In the genomic region with DNA sequence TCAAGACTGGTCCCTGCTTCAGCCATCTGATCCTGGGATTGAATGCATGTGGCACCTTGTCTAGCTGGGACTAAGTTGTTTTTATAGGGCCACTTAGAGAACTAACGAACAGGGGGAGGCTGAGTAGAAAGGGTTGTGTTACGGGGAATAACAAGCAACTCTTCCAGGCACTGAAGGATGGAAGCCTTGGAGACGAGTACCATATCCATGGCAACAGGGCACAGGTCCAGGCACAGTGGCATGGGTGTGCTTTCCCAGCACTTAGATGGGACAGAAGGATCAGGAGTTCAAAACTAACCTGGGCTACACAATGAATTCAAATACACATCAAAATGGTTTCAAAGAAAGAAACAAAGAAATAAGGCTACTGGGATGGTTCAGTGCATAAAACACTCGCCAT, we compare ENCODE assay signal across 22 mouse cellular contexts. TPM values are rescaled to one million over a fixed set of nuclear protein-coding genes. Genes with fewer than 3 reads are reported as not detected.
A peak's percentile ranks its signal among the peaks of the same experiment; 100 is the strongest.
DNase-seq lines count a peak whose midpoint lies in the region; ATAC-seq and TF ChIP-seq lines count a peak whose summit lies in the region.
"Had no signal": no experiment of that assay in that cellular context is flagged by ENCODE, and none has a peak within 500 bp of the region (broad histone marks: within the 10 kb centered on the region; RNA-seq: fewer than 3 reads in every experiment).

No protein-coding gene starts in this region.

- H3K27me3 ChIP-seq in forebrain, embryonic 14.5 days (replicated peaks; ENCODE audit: control insufficient read depth, insufficient read depth, low read length) = no peaks in the 10 kb centered on the region
- no peaks in the 10 kb centered on the region for H3K27me3 ChIP-seq in forebrain, embryonic 16.5 days (replicated peaks; ENCODE audit: control insufficient read depth, insufficient read depth, low read length)
- H3K27me3 ChIP-seq: CH12.LX; heart, embryonic 15.5 days; limb, embryonic 13.5 days; liver, embryonic 13.5 days; lung, embryonic 15.5 days; midbrain, embryonic 13.5 days had no signal

- no peak overlapping the region for H3K4me3 ChIP-seq in forebrain, embryonic 14.5 days (ENCODE audit: low read depth, low read length)
- H3K4me3 ChIP-seq in forebrain, embryonic 16.5 days (replicated peaks; ENCODE audit: low read length) = no peak overlapping the region
- H3K4me3 ChIP-seq in left cerebral cortex, adult 2 months = no peak overlapping the region
- H3K4me3 ChIP-seq in layer of hippocampus, adult 2 months = no peak overlapping the region
- H3K4me3 ChIP-seq: embryonic facial prominence, embryonic 10.5 days; heart, adult 2 months; heart, embryonic 15.5 days; limb, embryonic 13.5 days; liver, embryonic 13.5 days; lung, embryonic 15.5 days; midbrain, embryonic 13.5 days had no signal

- H3K4me1 ChIP-seq in forebrain, embryonic 14.5 days (ENCODE audit: control insufficient read depth, insufficient read depth, low read length) = 0 out of 2 replicates have a peak, but pooled peaks cover 5% of the 10 kb centered on the region
- H3K4me1 ChIP-seq in forebrain, embryonic 16.5 days (replicated peaks; ENCODE audit: control insufficient read depth, insufficient read depth, low read length) = peaks cover 10% of the 10 kb centered on the region

- ATAC-seq in forebrain, embryonic 14.5 days = peak; percentile 51; the same call in 1 of the 2 replicates
- no peak for ATAC-seq in forebrain, embryonic 16.5 days
- ATAC-seq: inflammation-experienced regulatory T-cells, adult 6 months; midbrain, embryonic 13.5 days had no signal

- intact Hi-C loops in left cerebral cortex, postnatal 14 days (cut with DNase I) = no loop called here
- intact Hi-C loops in left cerebral cortex, adult 2 months (cut with DNase I) = no loop called here

- peaks cover 66% of the 10 kb centered on the region for H3K36me3 ChIP-seq in forebrain, embryonic 14.5 days (ENCODE audit: control insufficient read depth, insufficient read depth, low read length)
- H3K36me3 ChIP-seq in forebrain, embryonic 16.5 days (ENCODE audit: control insufficient read depth, insufficient read depth) = peaks cover 24% of the 10 kb centered on the region

- no peaks in the 10 kb centered on the region for H3K9me3 ChIP-seq in forebrain, embryonic 14.5 days (replicated peaks; ENCODE audit: control insufficient read depth, low read length)
- no peaks in the 10 kb centered on the region for H3K9me3 ChIP-seq in forebrain, embryonic 16.5 days (ENCODE audit: control insufficient read depth, low read length)
- H3K9me3 ChIP-seq: embryonic facial prominence, embryonic 10.5 days; heart, embryonic 15.5 days; limb, embryonic 13.5 days; liver, embryonic 13.5 days; lung, embryonic 15.5 days; midbrain, embryonic 13.5 days had no signal

- DNase-seq in forebrain, embryonic 14.5 days (ENCODE audit: low spot score) = peak; percentile 17
- peak; percentile 62 to 70 for DNase-seq in left cerebral cortex, postnatal 14 days (ENCODE audit: low spot score in 2 of 2)
- DNase-seq in left cerebral cortex, adult 2 months (ENCODE audit: extremely low spot score in 1 of 2, low spot score in 2 of 2) = no peak
- peak; percentile 56 to 64 for DNase-seq in layer of hippocampus, adult 2 months (ENCODE audit: low spot score in 2 of 2)
- DNase-seq in right cerebral cortex, postnatal 14 days = peak; percentile 65
- no peak for DNase-seq in thymus, postnatal 0 days (ENCODE audit: low spot score)
- DNase-seq: adrenal gland, postnatal 14 days; cerebellum, adult 18-20 months; gastrocnemius, postnatal 25 days; heart, adult 2 months; kidney, adult 2 months; kidney, postnatal 10 days; liver, embryonic 13.5 days; thymus, postnatal 36 days had no signal

- H3K27ac ChIP-seq in forebrain, embryonic 14.5 days (ENCODE audit: low read depth, low read length) = no peak overlapping the region
- H3K27ac ChIP-seq in forebrain, embryonic 16.5 days (ENCODE audit: low read length) = no peak overlapping the region
- no peak overlapping the region for H3K27ac ChIP-seq in left cerebral cortex, adult 2 months
- 0 out of 2 replicates have a peak overlapping the region, but pooled peaks have one; percentile 11 for H3K27ac ChIP-seq in layer of hippocampus, adult 2 months
- H3K27ac ChIP-seq: embryonic facial prominence, embryonic 10.5 days; heart, adult 2 months; heart, embryonic 15.5 days; limb, embryonic 13.5 days; liver, embryonic 13.5 days; lung, embryonic 15.5 days; midbrain, embryonic 13.5 days had no signal

- WGBS in forebrain, embryonic 14.5 days = 40% methylated on average over 4 of the region's 4 CpGs
- WGBS in forebrain, embryonic 16.5 days = 42% methylated on average over 4 of the region's 4 CpGs

- no peak overlapping the region for H3K4me2 ChIP-seq in forebrain, embryonic 14.5 days (ENCODE audit: low read length)
- H3K4me2 ChIP-seq in forebrain, embryonic 16.5 days (ENCODE audit: low read length) = no peak overlapping the region
- H3K4me2 ChIP-seq: heart, embryonic 15.5 days; limb, embryonic 13.5 days; liver, embryonic 13.5 days; lung, embryonic 15.5 days; midbrain, embryonic 13.5 days had no signal

- TF ChIP-seq CTCF in left cerebral cortex, adult 2 months (IDR thresholded peaks at IDR 0.05) = no peak
- TF ChIP-seq CTCF in layer of hippocampus, adult 2 months (conservative IDR thresholded peaks at IDR 0.05) = no peak

- H3K9ac ChIP-seq in forebrain, embryonic 14.5 days (ENCODE audit: low read length) = no peak overlapping the region
- H3K9ac ChIP-seq in forebrain, embryonic 16.5 days (replicated peaks; ENCODE audit: low read depth, low read length) = no peak overlapping the region
- H3K9ac ChIP-seq: heart, embryonic 15.5 days; limb, embryonic 13.5 days; liver, embryonic 13.5 days; lung, embryonic 15.5 days; midbrain, embryonic 13.5 days had no signal

RNA-seq across cellular contexts. Expression of gene Twsg1, which starts 23.9 kb away (rescaled TPM):
- polyA plus RNA-seq in forebrain, embryonic 14.5 days (2014; fragmentation: Nextera tagmentation; extraction: Ambion mirVana) = 81.4 and 83.1 TPM in 2 replicates
- 71.1 and 82.7 TPM in 2 replicates for polyA plus RNA-seq in forebrain, embryonic 16.5 days (2015; fragmentation: Nextera tagmentation; extraction: Ambion mirVana)
- total RNA-seq in left cerebral cortex, postnatal 14 days (2021) = 10 to 100 TPM; 21.9 to 25.6 TPM
- 10 to 100 TPM; 22.8 to 27.3 TPM for total RNA-seq in left cerebral cortex, adult 2 months (2021)
- 10 to 100 TPM; 25.0 to 29.9 TPM for total RNA-seq in layer of hippocampus, adult 2 months (2021)
- 66.4 and 68.7 TPM in 2 replicates for polyA plus RNA-seq in thymus, postnatal 0 days (2015; fragmentation: Nextera tagmentation; extraction: Ambion mirVana)

RNA-seq across cellular contexts. Expression of gene Ralbp1, which starts 41.5 kb away (rescaled TPM):
- polyA plus RNA-seq in forebrain, embryonic 14.5 days (2014; fragmentation: Nextera tagmentation; extraction: Ambion mirVana) = 42.9 and 50.2 TPM in 2 replicates
- polyA plus RNA-seq in forebrain, embryonic 16.5 days (2015; fragmentation: Nextera tagmentation; extraction: Ambion mirVana) = 48.8 and 55.6 TPM in 2 replicates
- 10 to 100 TPM; 43.4 to 47.2 TPM for total RNA-seq in left cerebral cortex, postnatal 14 days (2021)
- total RNA-seq in left cerebral cortex, adult 2 months (2021) = 10 to 100 TPM; 69.3 to 69.6 TPM
- 10 to 100 TPM; 54.2 to 56.8 TPM for total RNA-seq in layer of hippocampus, adult 2 months (2021)
- 94.9 and 105 TPM in 2 replicates for polyA plus RNA-seq in thymus, postnatal 0 days (2015; fragmentation: Nextera tagmentation; extraction: Ambion mirVana)

Comparison
In these comparisons a context has a peak if more than half of its experiments do, and no peak if none do; other contexts are left out.
1. DNase-seq: peak in forebrain, embryonic 14.5 days (single experiment), left cerebral cortex, postnatal 14 days (2 of 2), layer of hippocampus, adult 2 months (2 of 2) and right cerebral cortex, postnatal 14 days (single experiment); none in left cerebral cortex, adult 2 months (0 of 2) and thymus, postnatal 0 days (single experiment).